Mouse (Mus musculus) embryo, embryonic 10 days (tissue): Measurements from ENCODE around the gene 4933411K16Rik.
A peak's percentile ranks its signal among the peaks of the same experiment; 100 is the strongest.
"Not testable (repeated sequence)": the region's sequence is repeated elsewhere in the genome, so short reads cannot be mapped to it uniquely, and the experiment has no call there.

Experiments
- DNase-seq: peaks from one replicate; pipeline ENCODE4 v3.0.0-alpha.2; 2015; ENCODE audit warnings: low spot score

4933411K16Rik gene

GRCm38 (mm10) chr19:42079006-42079405, 27.0 kb downstream of the 4933411K16Rik start:
- DNase-seq: no peak

GRCm38 (mm10) chr19:42079950-42080349, 27.9 kb downstream of the 4933411K16Rik start:
- DNase-seq: no peak

GRCm38 (mm10) chr19:42080469-42080868, 28.4 kb downstream of the 4933411K16Rik start:
- DNase-seq: no peak

- not testable (repeated sequence) for DNase-seq
Measured at GRCm38 (mm10) chr19:42081613-42082012, 29.6 kb downstream of the 4933411K16Rik start.

- DNase-seq: no peak
Measured at GRCm38 (mm10) chr19:42085690-42086089, 33.6 kb downstream of the 4933411K16Rik start.

GRCm38 (mm10) chr19:42086166-42086565, 34.1 kb downstream of the 4933411K16Rik start, which contains the start of gene Morn4:
Gene Morn4 (minus strand): TSS chr19:42086357.
- DNase-seq: peak; percentile 98

GRCm38 (mm10) chr19:42089103-42089747, 37.2 kb downstream of the 4933411K16Rik start:
- DNase-seq: peak; percentile 78

- peak; percentile 100 for DNase-seq
Measured at GRCm38 (mm10) chr19:42089748-42090595, 37.9 kb downstream of the 4933411K16Rik start, which contains the start of gene Pi4k2a. Gene Pi4k2a (plus strand): TSS chr19:42090470.

GRCm38 (mm10) chr19:42090637-42091141, 38.6 kb downstream of the 4933411K16Rik start:
- DNase-seq: peak; percentile 38

- no peak for DNase-seq
Measured at GRCm38 (mm10) chr19:42099406-42099805, 47.4 kb downstream of the 4933411K16Rik start.
